Comparison of ENCODE assay signal across 30 mouse cellular contexts in genomic region chr19:4092750-4093149, GRCm38 (mm10). TPM values are rescaled to one million over a fixed set of nuclear protein-coding genes. Genes with fewer than 3 reads are reported as not detected.
A peak's percentile ranks its signal among the peaks of the same experiment; 100 is the strongest.
DNase-seq lines count a peak whose midpoint lies in the region; ATAC-seq and TF ChIP-seq lines count a peak whose summit lies in the region.
"Had no signal": no experiment of that assay in that cellular context is flagged by ENCODE, and none has a peak within 500 bp of the region (broad histone marks: within the 10 kb centered on the region; RNA-seq: fewer than 3 reads in every experiment).

No protein-coding gene starts in this region.

- TF ChIP-seq POLR2A in myocyte (IDR thresholded peaks at IDR 0.05; ENCODE audit: insufficient read length, low read depth): no peak

- no peaks in the 10 kb centered on the region for H3K36me3 ChIP-seq in neural tube, embryonic 15.5 days
- H3K36me3 ChIP-seq in C2C12 (ENCODE audit: control insufficient read depth, insufficient read depth) (no peaks in the 10 kb centered on the region), myocyte (ENCODE audit: control insufficient read depth, insufficient read depth) (no peaks in the 10 kb centered on the region)
- H3K36me3 ChIP-seq: embryonic facial prominence, embryonic 12.5 days; embryonic facial prominence, embryonic 15.5 days; heart, embryonic 10.5 days; heart, embryonic 13.5 days had no signal

- DNase-seq in neural tube, embryonic 10.5 days (ENCODE audit: extremely low spot score, low spot score): no peak
- DNase-seq in frontal cortex, postnatal 25 days (ENCODE audit: low spot score in 2 of 2): no peak
- no peak for DNase-seq in Muller cell, postnatal 12 days (ENCODE audit: inconsistent ontology term)
- DNase-seq: adrenal gland, postnatal 10 days; adrenal gland, postnatal 36 days; B cell, adult 2 months; cerebellum, adult 11 months; cerebellum, adult 2 months; cerebellum, adult 9-11 months; cerebellum, postnatal 25 days; forebrain, postnatal 0 days; gastrocnemius, postnatal 36 days; heart, adult 2 months; heart, postnatal 14 days; heart, postnatal 4 days had no signal

- WGBS in neural tube, embryonic 15.5 days: 89% methylated on average over 3 of the region's 3 CpGs

- no peak for TF ChIP-seq CTCF in C2C12 (IDR thresholded peaks at IDR 0.05; ENCODE audit: control insufficient read depth, insufficient read depth, insufficient read length)

- H3ac ChIP-seq in C2C12 (ENCODE audit: control insufficient read depth, insufficient read length, low read depth) (no peak overlapping the region), myocyte (ENCODE audit: control insufficient read depth, insufficient read length) (no peak overlapping the region)

- no peak overlapping the region for H3K4me3 ChIP-seq in neural tube, embryonic 15.5 days (replicated peaks)
- H3K4me3 ChIP-seq in C2C12 (ENCODE audit: insufficient read depth, poor library complexity, severe bottlenecking): no peak overlapping the region
- H3K4me3 ChIP-seq in myocyte: no peak overlapping the region
- H3K4me3 ChIP-seq: embryonic facial prominence, embryonic 12.5 days; embryonic facial prominence, embryonic 15.5 days; heart, adult 2 months; heart, embryonic 10.5 days; heart, embryonic 13.5 days had no signal

- no peaks in the 10 kb centered on the region for H3K79me3 ChIP-seq in C2C12 (ENCODE audit: low read depth)

- no peak for ATAC-seq in neural tube, embryonic 15.5 days (ENCODE audit: low FRiP score)
- ATAC-seq: CD4-positive, CD25-positive, alpha-beta regulatory T cell, adult 4 months; forebrain, embryonic 14.5 days; forebrain, postnatal 0 days; Patski had no signal

- peaks cover 14% of the 10 kb centered on the region for H3K4me1 ChIP-seq in neural tube, embryonic 15.5 days

- 0 out of 2 replicates have a peak overlapping the region, but pooled peaks have one; percentile 1 for H3K9ac ChIP-seq in neural tube, embryonic 15.5 days (replicated peaks)
- H3K9ac ChIP-seq: embryonic facial prominence, embryonic 12.5 days; embryonic facial prominence, embryonic 15.5 days; forebrain, postnatal 0 days; heart, embryonic 13.5 days; hindbrain, embryonic 14.5 days had no signal

- no peaks in the 10 kb centered on the region for H3K9me3 ChIP-seq in neural tube, embryonic 15.5 days (replicated peaks)
- H3K9me3 ChIP-seq: embryonic facial prominence, embryonic 12.5 days; embryonic facial prominence, embryonic 15.5 days; heart, embryonic 10.5 days; heart, embryonic 13.5 days had no signal

- H3K4me2 ChIP-seq in neural tube, embryonic 15.5 days: no peak overlapping the region
- peak overlapping the region; percentile 70 for H3K4me2 ChIP-seq in myocyte (ENCODE audit: low read depth)
- H3K4me2 ChIP-seq: embryonic facial prominence, embryonic 12.5 days; embryonic facial prominence, embryonic 15.5 days; heart, embryonic 13.5 days; hindbrain, embryonic 14.5 days had no signal

- peaks cover 3% of the 10 kb centered on the region for H3K79me2 ChIP-seq in C2C12 (ENCODE audit: control insufficient read depth, insufficient read depth)
- peaks cover 3% of the 10 kb centered on the region for H3K79me2 ChIP-seq in myocyte (ENCODE audit: control insufficient read depth, insufficient read depth)

- H3K27me3 ChIP-seq in neural tube, embryonic 15.5 days (replicated peaks): 0 out of 2 replicates have a peak, but pooled peaks cover 2% of the 10 kb centered on the region
- H3K27me3 ChIP-seq in C2C12 (ENCODE audit: control insufficient read depth, insufficient read depth, insufficient read length) (no peaks in the 10 kb centered on the region), myocyte (ENCODE audit: control insufficient read depth, insufficient read depth, insufficient read length) (no peaks in the 10 kb centered on the region)
- H3K27me3 ChIP-seq: embryonic facial prominence, embryonic 12.5 days had no signal

- no peak overlapping the region for H3K27ac ChIP-seq in neural tube, embryonic 15.5 days (replicated peaks)
- H3K27ac ChIP-seq: embryonic facial prominence, embryonic 12.5 days; embryonic facial prominence, embryonic 15.5 days; heart, adult 2 months; heart, embryonic 10.5 days; heart, embryonic 13.5 days; hindbrain, embryonic 14.5 days had no signal

TF ChIP-seq in C2C12, 6 proteins besides CTCF, POLR2A, EP300 and RAD21:
- no peak for TF ChIP-seq USF1 (IDR thresholded peaks at IDR 0.05; ENCODE audit: low read depth)
- peak; percentile 30 for TF ChIP-seq FOSL1 (IDR thresholded peaks at IDR 0.05; ENCODE audit: insufficient read depth, low read length, poor library complexity, severe bottlenecking)
- no peak for TF ChIP-seq MYOG (IDR thresholded peaks at IDR 0.05; ENCODE audit: control insufficient read depth, extremely low read depth, insufficient read length)
- TF ChIP-seq CEBPB (IDR thresholded peaks at IDR 0.05; ENCODE audit: low read depth): peak; percentile 97
- TF ChIP-seq MYOD1 (IDR thresholded peaks at IDR 0.05; ENCODE audit: control insufficient read depth, insufficient read length, low read depth): peak; percentile 89
- TF ChIP-seq MAX (IDR thresholded peaks at IDR 0.05): peak; percentile 11

TF ChIP-seq in myocyte, 11 proteins besides CTCF, POLR2A, EP300 and RAD21:
- no peak for TF ChIP-seq REST (IDR thresholded peaks at IDR 0.05; ENCODE audit: insufficient read depth, insufficient read length)
- peak; percentile 4 for TF ChIP-seq TCF3 (IDR thresholded peaks at IDR 0.05; ENCODE audit: insufficient read length, low read depth)
- no peak for TF ChIP-seq MAX (IDR thresholded peaks at IDR 0.05; ENCODE audit: low read depth)
- TF ChIP-seq CEBPB (IDR thresholded peaks at IDR 0.05; ENCODE audit: insufficient read depth, poor library complexity, severe bottlenecking): peak; percentile 96
- TF ChIP-seq USF1 (IDR thresholded peaks at IDR 0.05; ENCODE audit: low read depth): no peak
- TF ChIP-seq MYOD1 (IDR thresholded peaks at IDR 0.05; ENCODE audit: control insufficient read depth in 1 of 3, insufficient read length in 2 of 3, low read depth in 2 of 3): peak; percentile 67 to 78 (median 75)
- no peak for TF ChIP-seq SRF (IDR thresholded peaks at IDR 0.05; ENCODE audit: control insufficient read depth, insufficient read length, low read depth)
- peak; percentile 12 for TF ChIP-seq TCF12 (IDR thresholded peaks at IDR 0.05; ENCODE audit: insufficient read depth, poor library complexity, severe bottlenecking)
- peak in 2 of 3 experiments; percentile 19 to 66 for TF ChIP-seq MYOG (IDR thresholded peaks at IDR 0.05; ENCODE audit: control insufficient read depth in 1 of 3, insufficient read depth in 1 of 3, insufficient read length in 2 of 3, low read depth in 2 of 3)

RNA-seq across cellular contexts. Expression of gene Cdk2ap2, which starts 4.2 kb away (rescaled TPM):
- 88.7 and 99.0 TPM in 2 replicates for polyA plus RNA-seq in neural tube, embryonic 15.5 days (2015; fragmentation: Nextera tagmentation; extraction: Ambion mirVana)
- 134 TPM for polyA plus RNA-seq in C2C12 (2012; fragmentation: generic; extraction: Trizol)
- 148 TPM for polyA plus RNA-seq in myocyte (2012; fragmentation: generic; extraction: Trizol)

RNA-seq across cellular contexts. Expression of gene Pitpnm1, which starts 7.0 kb away (rescaled TPM):
- polyA plus RNA-seq in neural tube, embryonic 15.5 days (2015; fragmentation: Nextera tagmentation; extraction: Ambion mirVana): 72.1 and 80.9 TPM in 2 replicates
- 43.1 TPM for polyA plus RNA-seq in C2C12 (2012; fragmentation: generic; extraction: Trizol)
- 42.3 TPM for polyA plus RNA-seq in myocyte (2012; fragmentation: generic; extraction: Trizol)

RNA-seq across cellular contexts. Expression of gene Cabp2, which starts 11.4 kb away (rescaled TPM):
- polyA plus RNA-seq in neural tube, embryonic 15.5 days (2015; fragmentation: Nextera tagmentation; extraction: Ambion mirVana): not detected in 2 replicates
- not detected for polyA plus RNA-seq in C2C12 (2012; fragmentation: generic; extraction: Trizol)
- not detected for polyA plus RNA-seq in myocyte (2012; fragmentation: generic; extraction: Trizol)
- polyA plus RNA-seq: CD4-positive, CD25-positive, alpha-beta regulatory T cell, adult 4 months; embryonic facial prominence, embryonic 15.5 days; forebrain, embryonic 11.5 days; forebrain, embryonic 14.5 days; forebrain, postnatal 0 days; frontal cortex, adult 2 months; heart, adult 2 months; heart, embryonic 10.5 days; heart, embryonic 13.5 days; heart, embryonic 16.5 days; hindbrain, embryonic 11.5 days; hindbrain, embryonic 14.5 days; Patski had no signal

RNA-seq across cellular contexts. Expression of gene Aip, which starts 32.9 kb away (rescaled TPM):
- polyA plus RNA-seq in neural tube, embryonic 15.5 days (2015; fragmentation: Nextera tagmentation; extraction: Ambion mirVana): 105 and 111 TPM in 2 replicates
- polyA plus RNA-seq in C2C12 (2012; fragmentation: generic; extraction: Trizol) (208 TPM), myocyte (2012; fragmentation: generic; extraction: Trizol) (250 TPM)

RNA-seq across cellular contexts. Expression of gene Gstp3, which starts 33.4 kb away (rescaled TPM):
- 1.1 TPM in 1 of 2 replicates, not detected in the other for polyA plus RNA-seq in neural tube, embryonic 15.5 days (2015; fragmentation: Nextera tagmentation; extraction: Ambion mirVana)
- polyA plus RNA-seq in C2C12 (2012; fragmentation: generic; extraction: Trizol) (0.09 TPM), myocyte (2012; fragmentation: generic; extraction: Trizol) (0.25 TPM)
- polyA plus RNA-seq: cerebellum, adult 2 months; embryonic facial prominence, embryonic 12.5 days; forebrain, embryonic 11.5 days; forebrain, embryonic 14.5 days; forebrain, postnatal 0 days; frontal cortex, adult 2 months; heart, embryonic 10.5 days; hindbrain, embryonic 11.5 days; hindbrain, embryonic 14.5 days; Patski had no signal
